Mouse (Mus musculus) olfactory bulb, adult 2 months (tissue): ENCODE measurements around the gene Cars2.

ENCODE experiments used
- CTCF ChIP-seq: fragments of 200-500 bp; IDR thresholded peaks from 2 replicates; pipeline ENCODE4 v1.5.1; 2012; ENCODE audit warnings: low read depth, mild to moderate bottlenecking, low read length, moderate library complexity; ENCODE audit not compliant: insufficient read depth
- POLR2A ChIP-seq: fragments of 200-500 bp; IDR thresholded peaks from 2 replicates; pipeline ENCODE4 v1.6.1; 2012; ENCODE audit warnings: mild to moderate bottlenecking, low read depth, low read length, moderate library complexity; ENCODE audit not compliant: insufficient read depth

- TF ChIP-seq CTCF (no peak), POLR2A (no peak)
These were observed 7.7 kb downstream of the Cars2 start for GRCm38 (mm10) chr8:11542866-11543265.
